Mouse (Mus musculus) lung, adult 2 months (tissue): ENCODE data around the gene Kcnd3.

Experiments used
- CTCF ChIP-seq: fragments of 200-500 bp; IDR thresholded peaks from 2 replicates; pipeline ENCODE4 v1.5.1; 2011; ENCODE audit warnings: mild to moderate bottlenecking, low read length, control low read depth; ENCODE audit not compliant: insufficient read depth
- POLR2A ChIP-seq: fragments of 200-500 bp; IDR thresholded peaks from 2 replicates; pipeline ENCODE4 v1.6.1; 2011; ENCODE audit warnings: low read depth, mild to moderate bottlenecking, control low read depth, low read length, borderline replicate concordance; ENCODE audit errors: extremely low read depth

DNA sequence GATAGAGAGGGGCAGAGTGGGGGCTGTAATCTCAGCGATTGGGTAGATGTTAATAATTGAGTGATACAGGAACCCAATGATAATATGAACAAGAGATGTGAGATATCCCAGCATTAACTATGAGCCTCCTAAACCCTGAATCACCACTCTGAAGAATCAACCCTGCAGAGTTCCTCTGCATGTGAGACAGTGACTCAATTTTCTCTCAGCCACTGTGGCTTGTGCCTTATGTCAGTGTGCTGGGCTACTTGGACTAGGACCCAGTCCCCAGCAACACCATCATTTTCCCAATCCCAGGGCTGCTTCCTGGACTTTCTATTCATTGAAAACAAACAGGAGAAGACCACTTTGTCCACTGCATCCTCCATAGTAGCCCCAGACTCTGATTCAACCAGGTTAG, 139.6 kb downstream of the Kcnd3 start:
- TF ChIP-seq CTCF (no peak), POLR2A (no peak)
